Mouse (Mus musculus) urinary bladder, postnatal 25 days (tissue): ENCODE measurements around the gene Triobp.
"Not testable (repeated sequence)": the region's sequence is repeated elsewhere in the genome, so short reads cannot be mapped to it uniquely, and the experiment has no call there.

Experiments
- DNase-seq: peaks from one replicate; pipeline ENCODE4 v3.0.0; 2022; ENCODE audit warnings: low spot score

The Triobp gene

DNA sequence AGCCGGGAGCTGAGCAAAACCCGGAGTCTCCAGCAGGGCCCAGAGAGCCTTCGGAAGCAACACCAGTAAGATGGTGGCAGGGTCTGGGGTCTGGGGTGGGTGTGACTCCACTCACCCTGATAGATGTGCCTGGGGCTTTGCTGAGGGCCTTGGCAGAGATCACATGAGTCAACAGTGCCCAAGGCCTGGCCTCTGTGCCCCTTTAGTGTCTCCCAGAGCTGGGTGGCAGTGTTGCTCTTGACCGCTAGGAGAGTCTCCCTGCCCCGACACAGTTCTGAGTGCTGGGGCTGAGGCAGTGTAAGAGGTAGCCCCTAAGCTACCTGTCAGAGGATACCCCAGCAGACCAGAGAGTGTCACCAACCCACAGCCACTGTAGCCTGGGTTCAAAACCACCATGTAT lies 54.0 kb downstream of the Triobp start:
- no peak for DNase-seq

DNA sequence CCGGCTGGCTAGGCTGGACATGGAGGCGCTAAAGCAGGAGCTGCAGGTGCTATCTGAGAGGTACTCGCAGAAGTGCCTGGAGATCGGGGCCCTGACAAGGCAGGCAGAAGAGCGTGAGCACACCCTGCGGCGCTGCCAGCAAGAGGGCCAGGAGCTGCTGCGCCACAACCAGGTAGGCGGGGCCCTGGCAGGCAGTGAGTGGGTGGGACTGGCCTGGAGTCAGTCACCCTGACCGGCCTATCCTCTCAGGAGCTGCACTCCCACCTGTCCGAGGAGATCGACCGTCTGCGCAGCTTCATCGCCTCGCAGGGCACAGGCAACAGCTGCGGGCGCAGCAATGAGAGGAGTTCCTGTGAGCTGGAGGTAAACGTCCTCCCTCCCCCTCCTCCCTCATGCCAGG lies 54.5 kb downstream of the Triobp start:
- no peak for DNase-seq

DNA sequence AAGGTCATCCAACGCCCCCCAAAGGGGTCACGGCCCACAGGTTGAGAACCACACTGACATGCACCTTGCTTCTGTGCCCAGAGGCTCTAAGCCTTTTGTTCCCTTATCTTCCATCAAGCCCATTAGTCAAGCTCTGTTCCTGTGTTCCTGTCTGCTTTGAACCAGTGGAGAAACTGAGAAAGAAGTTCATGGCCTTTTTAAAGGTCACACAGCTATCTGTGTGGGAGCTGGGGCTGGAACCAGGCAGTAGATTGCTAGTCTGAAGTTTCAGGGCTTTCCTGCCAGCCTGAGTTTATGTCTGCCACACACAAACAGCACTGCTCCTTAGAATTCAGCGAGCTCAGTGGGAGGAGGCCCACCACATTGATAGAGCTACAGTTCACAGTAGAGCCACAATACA lies 55.6 kb downstream of the Triobp start:
- DNase-seq = no peak

DNA sequence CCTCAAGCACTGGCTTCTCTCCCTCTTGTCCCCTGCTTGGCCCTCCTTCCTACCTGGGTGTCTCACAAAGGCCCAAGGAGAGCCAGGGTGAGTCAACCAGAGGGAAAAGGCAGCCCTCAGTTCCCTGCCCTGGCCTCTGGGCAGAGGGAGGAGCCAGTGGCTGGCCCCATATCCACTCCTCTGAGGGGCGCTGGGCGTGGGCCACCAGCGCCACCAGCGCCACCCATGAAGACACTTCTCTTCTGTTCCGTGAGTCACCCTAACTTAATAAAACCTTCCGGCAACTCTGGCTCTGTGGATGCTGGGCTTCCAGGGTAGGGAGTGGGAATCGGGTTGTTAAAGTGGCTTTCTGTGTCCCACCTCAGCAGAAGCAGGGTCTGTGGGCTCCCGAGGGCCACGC lies 58.1 kb downstream of the Triobp start:
- DNase-seq = no peak

DNA sequence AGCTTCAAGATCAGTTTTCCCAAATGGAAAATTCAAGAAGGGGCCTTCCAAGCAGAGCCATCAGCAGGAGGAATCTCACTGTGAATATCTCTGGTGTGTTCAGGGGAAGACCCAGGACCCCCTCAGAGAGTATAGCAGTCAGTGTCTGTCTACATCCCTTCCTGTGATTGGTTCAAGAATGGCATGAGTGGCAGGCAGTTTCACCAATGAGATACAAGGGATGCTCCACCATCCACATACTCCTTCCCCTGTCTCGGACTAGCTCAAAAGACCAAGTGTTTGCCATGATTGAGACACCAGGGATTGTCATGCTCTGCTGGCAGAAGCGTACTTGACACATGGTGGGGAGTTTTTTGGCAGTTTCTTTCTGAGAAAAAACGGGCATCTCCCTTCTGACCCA lies 59.1 kb downstream of the Triobp start:
- DNase-seq = no peak

DNA sequence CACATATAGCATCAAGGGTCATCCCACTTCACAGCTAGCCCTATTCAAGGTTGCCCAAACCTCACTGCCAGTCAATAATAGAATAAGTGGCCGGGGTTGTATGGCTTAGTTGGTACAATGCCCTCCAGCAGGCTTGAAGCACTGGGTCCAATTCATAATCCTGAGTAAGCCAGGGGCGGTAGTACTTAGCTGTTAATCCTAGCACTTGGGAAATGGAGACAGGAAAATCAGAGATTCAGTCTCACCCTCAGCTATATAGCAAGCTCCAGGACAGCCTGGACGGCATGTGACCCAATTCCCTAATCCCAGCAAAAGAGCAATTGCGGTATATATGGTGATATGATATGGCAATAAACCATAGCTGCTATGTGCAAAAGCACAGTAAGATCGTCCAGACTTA lies 59.5 kb downstream of the Triobp start:
- no peak for DNase-seq

DNA sequence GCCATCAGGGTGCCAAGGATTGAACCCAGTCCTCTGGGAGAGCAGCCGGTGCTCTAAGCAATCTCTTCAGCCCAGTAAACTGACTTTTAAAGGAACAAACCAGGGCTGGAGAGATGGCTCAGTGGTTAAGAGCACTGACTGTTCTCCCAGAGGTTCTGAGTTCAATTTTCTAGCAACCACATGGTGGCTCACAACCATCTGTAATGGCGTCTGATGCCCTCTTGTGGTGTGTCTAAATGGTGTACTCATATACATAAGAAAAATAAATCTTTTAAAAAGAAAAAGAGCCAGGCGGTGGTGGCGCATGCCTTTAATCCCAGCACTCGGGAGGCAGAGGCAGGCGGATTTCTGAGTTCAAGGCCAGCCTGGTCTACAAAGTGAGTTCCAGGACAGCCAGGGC lies 60.3 kb downstream of the Triobp start:
- not testable (repeated sequence) for DNase-seq

DNA sequence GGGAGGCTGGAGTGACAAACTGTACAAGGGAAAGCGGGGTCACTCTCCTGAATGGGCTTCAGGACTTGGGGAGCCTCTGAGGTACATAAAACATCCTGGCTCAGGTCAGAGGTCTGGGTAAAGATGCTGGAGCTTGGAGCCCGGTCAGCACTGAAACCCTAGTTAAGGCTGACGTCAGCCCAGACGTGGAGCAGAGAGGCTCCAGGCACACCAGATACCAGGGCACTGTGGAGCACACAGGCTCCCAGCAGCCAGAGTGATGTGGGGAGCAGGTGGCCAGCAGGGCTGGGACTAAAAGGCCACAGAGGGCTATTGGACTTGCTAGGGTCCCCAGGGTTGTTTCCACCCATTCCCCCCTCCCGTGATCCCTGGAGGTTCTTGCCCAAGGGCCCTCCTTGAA lies 62.2 kb downstream of the Triobp start:
- no peak for DNase-seq

DNA sequence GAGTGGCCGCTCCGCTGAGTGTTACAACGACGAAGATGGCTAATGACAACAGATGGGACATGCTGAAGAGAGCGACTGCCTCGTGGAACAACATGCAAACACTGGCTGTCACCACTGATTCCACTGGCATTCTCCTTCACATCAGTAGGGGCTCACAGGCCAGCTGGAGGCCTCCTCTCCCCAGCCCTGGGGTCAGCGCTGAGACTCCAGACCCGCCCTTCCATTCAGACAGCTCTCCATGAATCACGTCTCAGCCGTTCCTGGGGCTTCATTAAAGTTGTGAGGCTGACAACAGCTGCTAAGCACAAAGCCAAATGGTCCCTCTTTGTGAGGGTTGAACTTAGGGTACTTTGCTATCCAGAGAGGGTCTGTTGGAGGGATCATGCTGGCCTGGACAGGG lies 64.0 kb downstream of the Triobp start:
- DNase-seq = no peak

DNA sequence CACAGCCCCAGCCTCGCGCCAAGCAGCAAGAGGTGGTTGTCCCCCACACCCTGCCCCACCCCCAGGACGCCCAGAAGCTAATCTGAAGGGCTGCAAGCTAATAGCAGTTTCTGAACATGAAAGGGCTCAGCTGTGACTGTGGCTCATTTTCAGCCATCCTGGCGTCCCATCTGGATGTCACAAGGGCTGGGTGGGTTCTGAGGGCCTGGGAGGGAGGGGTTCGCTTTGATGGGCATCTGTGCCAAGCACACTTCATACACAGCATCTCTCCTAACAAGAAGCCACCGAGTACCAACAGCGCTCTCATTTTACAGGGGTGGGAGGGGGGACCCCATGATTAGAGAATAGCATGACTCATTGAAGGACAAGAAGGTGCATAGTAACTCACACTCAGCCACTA lies 65.9 kb downstream of the Triobp start:
- DNase-seq = no peak

DNA sequence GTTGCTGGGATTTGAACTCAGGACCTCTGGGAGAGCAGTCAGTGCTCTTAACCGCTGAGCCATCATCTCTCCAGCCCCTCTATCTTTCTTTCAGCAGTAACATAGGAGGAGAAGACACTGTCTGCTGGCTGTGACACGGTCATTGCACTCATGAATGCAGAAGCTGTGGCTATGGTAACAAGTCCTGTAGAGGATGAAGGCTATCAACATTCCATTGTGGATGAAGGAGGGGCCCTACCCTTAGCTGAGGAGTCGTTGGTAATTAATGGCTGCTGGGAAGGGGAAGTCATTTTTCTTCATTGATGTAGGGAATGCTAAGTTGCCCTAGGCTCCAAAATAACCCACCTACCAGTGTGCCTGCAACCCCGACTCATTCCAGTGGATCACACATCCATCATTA lies 70.7 kb downstream of the Triobp start:
- no peak for DNase-seq

DNA sequence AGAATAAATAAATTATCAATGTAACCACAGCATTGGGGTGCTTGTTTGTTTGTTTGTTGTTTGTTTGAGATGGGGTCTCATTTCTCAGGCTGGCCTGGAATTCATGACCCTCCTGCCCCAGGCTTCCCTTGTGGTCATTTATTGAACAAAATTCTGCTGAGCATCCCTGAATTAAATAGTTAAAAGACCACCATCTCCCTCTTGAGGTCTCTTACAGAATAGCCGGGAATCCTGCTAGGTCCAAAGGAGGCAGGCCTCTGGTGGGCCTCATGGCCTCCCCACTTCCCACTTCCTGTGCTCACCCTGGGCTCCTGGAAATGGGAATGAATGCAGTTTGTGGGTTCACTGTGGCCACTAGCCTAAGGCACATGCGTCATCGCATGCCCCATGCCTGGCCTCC lies 71.4 kb downstream of the Triobp start:
- no peak for DNase-seq

DNA sequence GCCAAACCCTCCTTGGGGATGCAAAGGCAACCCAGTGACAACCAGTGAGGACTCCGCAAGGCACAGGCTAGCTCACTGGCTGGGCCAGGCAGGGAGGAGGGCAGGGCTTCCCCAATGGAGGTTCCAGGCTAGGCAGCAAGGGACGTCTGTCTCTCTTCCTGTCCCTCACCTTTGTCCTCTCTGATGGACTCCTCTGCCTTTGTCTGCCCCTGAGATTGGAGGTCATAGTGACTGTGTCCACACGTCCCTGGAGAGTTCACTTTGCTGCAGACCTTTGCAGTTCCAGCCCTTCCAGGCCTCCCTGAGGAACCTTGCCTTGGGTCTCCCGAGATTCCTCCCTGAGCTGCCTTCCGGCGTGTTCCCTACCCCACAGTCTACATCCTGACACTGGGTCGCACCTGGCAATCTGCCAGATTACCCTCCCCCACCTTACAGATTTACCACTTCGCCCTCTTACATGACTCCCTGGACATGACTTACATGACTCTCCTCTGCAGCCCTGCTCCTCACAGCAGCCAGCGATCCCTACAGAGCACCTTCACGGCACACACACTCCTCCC lies 75.2 kb downstream of the Triobp start:
- DNase-seq = no peak

DNA sequence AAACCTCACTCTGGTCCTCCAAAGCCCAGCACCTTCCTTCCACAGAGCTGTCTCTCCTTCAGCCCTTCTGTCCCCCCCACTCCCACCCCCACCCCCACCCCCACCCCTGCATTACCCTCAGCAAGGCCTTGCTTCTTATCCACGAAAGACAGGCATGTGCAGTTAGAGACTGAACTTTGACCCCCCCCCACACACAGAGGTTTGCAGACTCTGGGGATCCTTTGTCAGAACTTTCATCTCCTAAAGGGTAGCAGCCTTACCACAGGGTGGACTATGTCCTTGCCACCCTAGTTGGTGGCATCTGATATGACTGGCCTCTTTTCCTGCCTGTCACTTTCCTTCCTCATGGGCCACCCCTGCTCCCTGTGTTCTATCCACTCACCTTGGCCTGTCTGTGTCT lies 75.8 kb downstream of the Triobp start:
- no peak for DNase-seq

DNA sequence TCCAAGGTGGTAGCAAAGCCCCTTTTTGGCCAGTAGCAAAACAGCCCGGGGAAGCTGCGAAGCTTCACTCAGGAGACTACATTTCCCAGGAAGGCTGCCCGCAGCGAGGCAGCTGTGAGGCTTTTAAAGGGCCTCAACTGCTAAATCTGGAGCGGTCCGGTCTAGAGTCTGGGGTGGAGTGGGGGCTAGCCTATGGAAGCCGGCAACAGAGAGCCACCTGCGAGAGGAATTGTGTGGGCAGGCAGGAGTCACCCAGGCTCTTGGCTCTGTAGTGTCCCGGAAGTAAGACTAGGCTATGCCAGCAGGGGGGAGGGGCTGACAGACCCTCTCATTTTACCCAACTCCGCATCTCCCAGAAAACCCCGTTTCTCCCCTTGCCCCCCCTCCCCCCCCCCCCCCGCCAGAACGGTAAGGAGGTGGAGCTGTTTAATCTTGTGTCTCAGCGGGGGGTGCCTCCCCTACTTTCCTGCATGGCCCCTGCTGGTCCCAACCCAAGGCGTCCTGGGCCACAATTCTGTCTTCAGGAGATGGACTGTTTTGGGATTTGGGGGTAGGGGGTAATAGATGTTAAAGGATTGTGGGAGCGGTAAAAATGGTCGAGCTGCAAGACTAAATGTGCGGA lies 78.3 kb downstream of the Triobp start:
- no peak for DNase-seq

DNA sequence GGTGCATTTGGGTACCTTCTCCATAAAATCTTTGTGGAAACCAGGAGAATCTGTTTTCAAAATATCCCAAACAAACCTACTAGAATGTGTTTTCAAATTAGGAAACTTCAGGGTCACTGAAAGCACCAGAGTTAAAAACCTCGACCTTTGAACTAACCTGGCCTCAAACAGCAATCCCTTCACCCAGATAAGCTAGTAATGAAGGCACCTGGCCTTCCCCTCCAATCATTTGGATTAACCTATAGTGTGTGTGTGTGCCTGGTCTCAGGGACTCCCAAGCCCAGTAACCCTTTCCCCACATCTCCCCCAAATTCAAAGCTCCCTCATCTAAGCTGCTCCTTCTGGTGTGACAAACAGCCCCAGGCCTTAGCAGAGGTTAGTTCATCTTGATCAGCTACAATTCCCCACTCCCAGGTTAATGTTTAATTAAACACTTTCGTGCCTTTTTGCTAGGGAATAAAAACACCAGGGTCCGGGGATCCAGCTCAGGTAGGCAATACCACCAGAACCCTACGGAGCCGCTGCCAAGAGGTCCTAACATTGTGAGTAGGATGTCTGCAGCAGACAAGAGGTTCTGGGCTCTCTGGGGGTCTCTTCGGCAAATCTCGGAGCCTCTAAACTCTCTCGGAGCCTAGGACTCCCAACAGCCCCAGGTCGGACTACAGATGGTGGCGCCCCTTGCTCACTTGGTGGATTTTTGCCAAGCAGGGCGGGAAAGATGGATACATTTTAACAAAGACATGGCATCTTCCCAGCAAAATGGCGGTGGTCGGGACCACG lies 79.2 kb downstream of the Triobp start:
- no peak for DNase-seq

DNA sequence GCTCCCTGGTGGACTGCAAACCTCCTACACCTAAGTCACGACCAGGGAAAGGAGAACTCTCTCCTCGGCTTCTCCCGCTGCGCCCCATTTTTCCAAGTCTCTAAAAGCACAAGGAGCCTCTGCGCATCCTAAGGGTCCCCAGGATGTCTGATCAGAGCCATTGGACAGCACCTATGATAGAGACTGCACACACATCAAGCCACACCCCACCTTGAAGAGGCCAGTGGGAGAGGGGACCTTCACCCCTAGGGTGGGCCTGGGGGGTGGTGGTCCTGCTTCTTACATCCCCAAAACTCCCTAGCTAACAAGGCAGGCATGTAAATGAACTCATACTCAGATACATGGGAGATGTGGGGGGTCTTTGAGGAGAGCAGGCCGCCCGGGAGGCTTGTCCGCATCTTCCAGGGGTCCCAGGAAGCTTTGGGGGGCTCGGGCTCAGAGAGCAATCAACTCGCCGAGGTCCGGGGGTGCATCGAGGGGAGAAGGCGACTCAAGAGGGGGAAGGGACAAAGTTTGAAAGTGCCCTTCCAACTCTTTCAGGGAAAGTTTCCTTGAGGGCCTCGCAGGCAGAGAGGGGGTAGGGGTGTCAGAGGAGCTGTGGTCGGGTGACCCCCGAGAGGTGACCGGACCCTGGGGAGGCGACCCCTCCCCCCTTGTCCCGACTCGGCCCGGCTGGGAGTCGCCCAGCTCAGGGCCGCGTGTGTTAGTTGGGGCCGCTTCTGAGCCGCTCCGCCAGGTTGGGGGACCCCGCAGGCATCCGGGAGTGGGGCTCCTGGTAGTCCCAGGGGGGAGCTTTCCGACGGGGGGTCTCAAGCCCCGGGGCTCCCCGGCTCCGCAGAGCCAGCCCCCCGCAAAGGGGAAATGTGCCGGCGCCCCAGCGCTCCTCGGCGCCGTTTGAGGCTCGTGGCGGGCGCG lies 80.0 kb downstream of the Triobp start:
- DNase-seq = no peak

DNA sequence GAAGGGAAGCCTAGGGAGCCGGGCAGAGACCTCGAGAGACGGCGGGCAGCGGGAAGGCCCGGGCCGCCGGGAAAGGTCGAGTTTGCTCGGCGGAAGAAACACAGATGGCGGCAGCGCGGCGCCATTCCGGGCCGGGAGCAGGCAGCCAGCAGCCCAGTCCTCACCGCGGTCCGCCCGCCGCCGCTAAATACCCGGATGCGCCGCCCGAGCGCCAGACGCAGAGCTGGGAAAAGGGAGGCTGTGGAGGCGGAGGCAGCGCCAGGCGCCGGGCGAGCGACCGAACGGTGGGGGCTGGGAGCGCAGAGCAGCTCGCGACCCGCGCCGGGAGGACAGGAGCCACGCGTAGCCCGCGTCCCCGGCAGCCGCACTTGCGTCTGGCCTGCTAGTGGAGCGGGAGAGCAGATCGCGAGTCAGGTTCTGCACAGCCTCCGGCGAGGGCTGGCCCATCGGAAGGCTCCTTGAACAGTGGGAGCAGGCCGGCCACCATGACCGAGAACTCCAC lies 80.8 kb downstream of the Triobp start, which contains the start of gene H1f0:
H1f0 (plus strand) TSS at position 214 of the 502 bp plus-strand sequence.
- peak; percentile 95 for DNase-seq

DNA sequence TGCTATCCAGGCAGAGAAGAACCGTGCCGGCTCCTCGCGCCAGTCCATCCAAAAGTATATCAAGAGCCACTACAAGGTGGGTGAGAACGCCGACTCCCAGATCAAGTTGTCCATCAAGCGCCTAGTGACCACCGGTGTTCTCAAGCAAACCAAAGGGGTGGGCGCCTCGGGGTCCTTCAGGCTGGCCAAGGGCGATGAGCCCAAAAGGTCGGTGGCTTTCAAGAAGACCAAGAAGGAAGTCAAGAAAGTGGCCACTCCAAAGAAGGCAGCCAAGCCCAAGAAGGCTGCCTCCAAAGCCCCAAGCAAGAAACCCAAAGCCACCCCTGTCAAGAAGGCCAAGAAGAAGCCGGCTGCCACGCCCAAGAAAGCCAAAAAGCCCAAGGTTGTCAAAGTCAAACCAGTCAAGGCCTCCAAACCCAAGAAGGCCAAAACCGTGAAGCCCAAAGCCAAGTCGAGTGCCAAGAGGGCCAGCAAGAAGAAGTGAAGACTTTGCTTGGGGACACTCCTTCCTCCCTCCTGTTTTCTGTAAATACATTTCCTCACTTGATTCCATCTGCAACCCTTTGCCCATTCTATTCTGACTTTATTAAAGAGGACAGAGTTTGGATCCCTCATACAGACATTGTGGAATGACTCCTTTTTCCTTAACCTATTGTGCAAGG lies 81.4 kb downstream of the Triobp start:
- DNase-seq = no peak

DNA sequence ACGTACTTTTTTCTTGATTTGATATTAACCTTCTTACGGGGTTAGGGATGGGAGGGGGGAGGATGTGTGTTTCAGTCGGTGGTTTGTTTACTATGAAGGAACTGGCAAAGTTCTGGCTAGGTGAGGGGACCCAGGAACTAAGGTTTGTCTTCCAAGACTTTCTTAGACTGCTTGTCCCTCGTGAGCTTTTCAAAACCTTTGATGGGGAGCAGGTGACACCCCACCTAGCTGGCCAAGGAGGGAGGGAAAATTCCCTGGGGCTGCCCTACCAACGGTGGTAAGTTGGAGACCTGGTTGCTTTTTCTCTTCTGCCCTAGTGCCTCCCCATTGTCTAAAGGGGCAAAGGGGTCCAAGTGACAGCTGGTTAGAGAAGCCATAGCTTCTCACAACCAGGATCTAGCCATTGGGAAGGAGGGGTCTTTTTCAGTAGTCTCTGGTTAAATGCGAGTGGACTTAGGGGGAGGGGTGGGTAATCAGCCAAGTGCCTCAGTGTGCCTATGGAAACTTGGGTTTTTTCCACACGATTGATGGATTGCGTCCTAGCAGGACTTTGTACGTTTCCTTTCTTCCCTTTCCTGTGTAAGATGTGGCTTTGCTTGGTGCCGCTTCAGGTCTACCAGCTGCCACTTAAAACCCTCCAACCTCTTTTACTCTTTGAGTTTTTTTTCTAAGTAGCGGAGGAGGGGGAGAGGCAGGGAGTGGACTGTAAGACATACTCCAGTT lies 82.2 kb downstream of the Triobp start:
- DNase-seq = no peak
